Mouse (Mus musculus): ENCODE measurements around the gene Utp15. TPM values are rescaled to one million over a fixed set of nuclear protein-coding genes. Genes with fewer than 3 reads are reported as not detected.
A peak's percentile ranks its signal among the peaks of the same experiment; 100 is the strongest.

Gene Utp15
- polyA plus RNA-seq, 1 experiment from 2014 or later = 26.9 TPM

GRCm38 (mm10) chr13:98205111-98205510 lies 57.7 kb downstream of the Utp15 start:
- Histone ChIP-seq H3K9me3 (no peaks in the 10 kb centered on the region), H3K4me1 (peaks cover 11% of the 10 kb centered on the region), H3K27me3 (peaks cover 6% of the 10 kb centered on the region), H3K36me3 (no peaks in the 10 kb centered on the region), H3K4me3 (peak overlapping the region; percentile 60), H3K4me2 (peak overlapping the region; percentile 98), H3K9ac (no peak overlapping the region), H3K27ac (no peak overlapping the region)
- no peak for ATAC-seq (ENCODE audit: insufficient number of reproducible peaks, low FRiP score, low TSS enrichment, low read depth)
- WGBS = 24% methylated on average over 8 of the region's 8 CpGs

GRCm38 (mm10) chr13:98204371-98204770 lies 58.5 kb downstream of the Utp15 start:
- Histone ChIP-seq H3K4me1 (peaks cover 11% of the 10 kb centered on the region), H3K36me3 (no peaks in the 10 kb centered on the region), H3K27ac (no peak overlapping the region), H3K4me3 (no peak overlapping the region), H3K9me3 (no peaks in the 10 kb centered on the region), H3K9ac (no peak overlapping the region), H3K27me3 (peaks cover 6% of the 10 kb centered on the region), H3K4me2 (no peak overlapping the region)
- no peak for ATAC-seq (ENCODE audit: insufficient number of reproducible peaks, low FRiP score, low TSS enrichment, low read depth)
- WGBS = 86% methylated on average over 8 of the region's 8 CpGs

- 60% methylated on average over 9 of the region's 9 CpGs for WGBS
- no peak for ATAC-seq (ENCODE audit: insufficient number of reproducible peaks, low FRiP score, low TSS enrichment, low read depth)
Measured at GRCm38 (mm10) chr13:98201436-98201835, 61.4 kb downstream of the Utp15 start.

More at GRCm38 (mm10) chr13:98201436-98201835, 61.4 kb downstream of the Utp15 start:
- H3K9me3 ChIP-seq = no peaks in the 10 kb centered on the region
- no peak overlapping the region for H3K27ac ChIP-seq
- H3K27me3 ChIP-seq = no peaks in the 10 kb centered on the region
- H3K4me2 ChIP-seq = no peak overlapping the region
- no peak overlapping the region for H3K4me3 ChIP-seq
- peaks cover 10% of the 10 kb centered on the region for H3K4me1 ChIP-seq
- no peak overlapping the region for H3K9ac ChIP-seq
- no peaks in the 10 kb centered on the region for H3K36me3 ChIP-seq

Other genes starting within 250 kb of the Utp15 start
- gene Arhgef28, start 56.6 kb downstream of the Utp15 start, polyA plus RNA-seq (2015; fragmentation: Nextera tagmentation; extraction: Ambion mirVana) = 13.3 and 15.0 TPM in 2 replicates
- gene Ankra2, start within 50 bp of the Utp15 start, polyA plus RNA-seq (2015; fragmentation: Nextera tagmentation; extraction: Ambion mirVana) = 23.3 and 25.3 TPM in 2 replicates
- gene Gm21976, start 16.8 kb upstream of the Utp15 start, polyA plus RNA-seq (2015; fragmentation: Nextera tagmentation; extraction: Ambion mirVana) = not detected in 2 replicates
- gene Btf3, start 54.0 kb upstream of the Utp15 start, polyA plus RNA-seq (2015; fragmentation: Nextera tagmentation; extraction: Ambion mirVana) = 590 and 660 TPM in 2 replicates
- 0.29 TPM in 2 replicates for gene Foxd1, start 91.2 kb upstream of the Utp15 start, polyA plus RNA-seq (2015; fragmentation: Nextera tagmentation; extraction: Ambion mirVana)
- gene Gm10320, start 229.0 kb upstream of the Utp15 start, polyA plus RNA-seq (2015; fragmentation: Nextera tagmentation; extraction: Ambion mirVana) = 1.1 and 1.3 TPM in 2 replicates